Comparison of ENCODE assay signal across 19 mouse cellular contexts in genomic region chr12:50241139-50241538, GRCm38 (mm10).
DNase-seq lines count a peak whose midpoint lies in the region; ATAC-seq and TF ChIP-seq lines count a peak whose summit lies in the region.
"Had no signal": no experiment of that assay in that cellular context is flagged by ENCODE, and none has a peak within 500 bp of the region (broad histone marks: within the 10 kb centered on the region; RNA-seq: fewer than 3 reads in every experiment).

No protein-coding gene starts in this region.

- H3K4me3 ChIP-seq in intestine, embryonic 15.5 days (replicated peaks), result no peak overlapping the region
- H3K4me3 ChIP-seq in intestine, postnatal 0 days (ENCODE audit: low read depth, low read length), result no peak overlapping the region
- H3K4me3 ChIP-seq in intestine, embryonic 16.5 days (ENCODE audit: low read length), result no peak overlapping the region

- H3K4me2 ChIP-seq in intestine, embryonic 15.5 days (replicated peaks), result no peak overlapping the region
- no peak overlapping the region for H3K4me2 ChIP-seq in intestine, postnatal 0 days (replicated peaks; ENCODE audit: low read depth)
- no peak overlapping the region for H3K4me2 ChIP-seq in intestine, embryonic 16.5 days (ENCODE audit: low read depth, low read length)

- no peaks in the 10 kb centered on the region for H3K4me1 ChIP-seq in intestine, embryonic 15.5 days (replicated peaks)
- H3K4me1 ChIP-seq in intestine, postnatal 0 days (replicated peaks; ENCODE audit: control insufficient read depth, insufficient read depth, low read length), result no peaks in the 10 kb centered on the region
- no peaks in the 10 kb centered on the region for H3K4me1 ChIP-seq in intestine, embryonic 16.5 days (ENCODE audit: control insufficient read depth, insufficient read depth, low read length)

- H3K9ac ChIP-seq in intestine, embryonic 15.5 days, result no peak overlapping the region
- no peak overlapping the region for H3K9ac ChIP-seq in intestine, postnatal 0 days (ENCODE audit: low read depth, low read length)
- no peak overlapping the region for H3K9ac ChIP-seq in intestine, embryonic 16.5 days (ENCODE audit: low read depth, low read length)

- H3K9me3 ChIP-seq in intestine, embryonic 15.5 days, result no peaks in the 10 kb centered on the region
- H3K9me3 ChIP-seq in intestine, postnatal 0 days (ENCODE audit: control insufficient read depth), result no peaks in the 10 kb centered on the region
- H3K9me3 ChIP-seq in intestine, embryonic 16.5 days (ENCODE audit: control insufficient read depth, low read length), result no peaks in the 10 kb centered on the region
- H3K9me3 ChIP-seq: G1E had no signal

- no peak for DNase-seq in kidney, adult 9 months
- DNase-seq: adrenal gland, adult 2 months; adrenal gland, adult 8-10 months; adrenal gland, postnatal 10 days; adrenal gland, postnatal 14 days; adrenal gland, postnatal 25 days; adrenal gland, postnatal 36 days; B cell, adult 2 months; cerebellum, adult 11 months; cerebellum, adult 11-12 months; cerebellum, adult 18-20 months had no signal

- no peaks in the 10 kb centered on the region for H3K27me3 ChIP-seq in intestine, embryonic 15.5 days (replicated peaks)
- H3K27me3 ChIP-seq in intestine, postnatal 0 days (replicated peaks; ENCODE audit: control insufficient read depth, insufficient read depth, low read length), result no peaks in the 10 kb centered on the region
- H3K27me3 ChIP-seq in intestine, embryonic 16.5 days (replicated peaks; ENCODE audit: control insufficient read depth, insufficient read depth, low read length), result no peaks in the 10 kb centered on the region
- H3K27me3 ChIP-seq: CH12.LX, Patski had no signal

- peak; percentile 81 for ATAC-seq in intestine, embryonic 15.5 days
- ATAC-seq in intestine, postnatal 0 days, result no peak
- peak; percentile 82 for ATAC-seq in intestine, embryonic 16.5 days
- ATAC-seq: activated CD4-positive, CD25-positive, alpha-beta regulatory T cell, adult 4 months; CD4-positive, CD25-positive, alpha-beta regulatory T cell, adult 4 months; Patski had no signal

- H3K27ac ChIP-seq in intestine, embryonic 15.5 days, result no peak overlapping the region
- H3K27ac ChIP-seq in intestine, postnatal 0 days (ENCODE audit: low read depth, low read length), result no peak overlapping the region
- no peak overlapping the region for H3K27ac ChIP-seq in intestine, embryonic 16.5 days (ENCODE audit: low read length)

- TF ChIP-seq CTCF in intestine, postnatal 0 days (IDR thresholded peaks at IDR 0.05; ENCODE audit: low read depth), result no peak

- 71% methylated on average over 1 of the region's 1 CpGs for WGBS in intestine, embryonic 15.5 days
- 35% methylated on average over 1 of the region's 1 CpGs for WGBS in intestine, postnatal 0 days
- WGBS in intestine, embryonic 16.5 days, result 64% methylated on average over 1 of the region's 1 CpGs

- no peaks in the 10 kb centered on the region for H3K36me3 ChIP-seq in intestine, embryonic 15.5 days
- no peaks in the 10 kb centered on the region for H3K36me3 ChIP-seq in intestine, postnatal 0 days (ENCODE audit: control insufficient read depth, insufficient read depth)
- H3K36me3 ChIP-seq in intestine, embryonic 16.5 days (ENCODE audit: control insufficient read depth, insufficient read depth, low read length), result no peaks in the 10 kb centered on the region
- H3K36me3 ChIP-seq: G1E had no signal
